Mouse (Mus musculus) lung, adult 2 months (tissue): ENCODE results near the gene Ttc39d.
"Not testable (repeated sequence)": the region's sequence is repeated elsewhere in the genome, so short reads cannot be mapped to it uniquely, and the experiment has no call there.

Source experiments
- CTCF ChIP-seq: fragments of 200-500 bp; IDR thresholded peaks from 2 replicates; pipeline ENCODE4 v1.5.1; 2011; ENCODE audit warnings: mild to moderate bottlenecking, low read length, control low read depth; ENCODE audit not compliant: insufficient read depth
- POLR2A ChIP-seq: fragments of 200-500 bp; IDR thresholded peaks from 2 replicates; pipeline ENCODE4 v1.6.1; 2011; ENCODE audit warnings: low read depth, mild to moderate bottlenecking, control low read depth, low read length, borderline replicate concordance; ENCODE audit errors: extremely low read depth

DNA sequence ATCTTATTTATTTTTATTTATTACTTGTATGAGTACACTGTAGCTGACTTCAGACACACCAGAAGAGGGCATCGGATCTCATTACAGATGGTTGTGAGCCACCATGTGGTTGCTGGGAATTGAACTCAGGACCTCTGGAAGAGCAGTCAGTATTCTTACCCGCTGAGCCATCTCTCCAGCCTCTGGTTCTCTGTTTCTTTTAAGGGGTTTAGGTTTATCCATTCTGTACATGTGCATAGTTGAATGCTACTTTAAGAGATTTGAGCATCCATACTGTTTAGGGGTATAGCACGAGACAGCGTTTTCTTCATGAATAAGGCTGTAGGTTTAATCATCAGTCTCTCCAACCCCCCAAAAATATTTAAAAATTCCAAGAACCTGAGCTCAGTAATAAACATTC, 6.7 kb downstream of the Ttc39d start:
- not testable (repeated sequence) for TF ChIP-seq POLR2A, CTCF
